Mouse (Mus musculus) frontal cortex, postnatal 14 days (tissue): ENCODE data around the gene Nphs1.
"Not testable (repeated sequence)": the region's sequence is repeated elsewhere in the genome, so short reads cannot be mapped to it uniquely, and the experiment has no call there.

ENCODE experiments used
- DNase-seq, 2 experiments: peaks; one replicate each; pipeline ENCODE4 v3.0.0; 2022; ENCODE audit warnings: low spot score in 2 of 2

The Nphs1 gene

DNA sequence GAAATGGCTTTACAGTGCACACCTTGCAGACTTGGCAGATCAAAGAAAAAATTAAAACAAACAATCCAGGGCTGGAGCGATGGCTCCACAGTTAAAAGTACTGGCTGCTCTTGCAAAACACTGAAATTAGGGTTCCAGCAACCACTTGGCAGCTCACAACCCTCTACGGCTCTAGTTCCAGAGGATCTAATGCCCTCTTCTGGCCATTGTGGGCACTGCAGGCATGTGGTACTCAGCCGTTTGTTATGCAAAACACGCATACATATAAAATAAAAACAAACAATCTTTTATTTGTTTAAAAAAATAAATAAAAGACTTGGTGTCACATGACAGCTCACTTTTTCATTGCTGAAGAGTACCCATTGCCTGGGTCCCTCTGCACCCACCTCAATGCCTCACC, 34.6 kb downstream of the Nphs1 start:
- peak in 1 of 2 experiments; percentile 64 for DNase-seq

DNA sequence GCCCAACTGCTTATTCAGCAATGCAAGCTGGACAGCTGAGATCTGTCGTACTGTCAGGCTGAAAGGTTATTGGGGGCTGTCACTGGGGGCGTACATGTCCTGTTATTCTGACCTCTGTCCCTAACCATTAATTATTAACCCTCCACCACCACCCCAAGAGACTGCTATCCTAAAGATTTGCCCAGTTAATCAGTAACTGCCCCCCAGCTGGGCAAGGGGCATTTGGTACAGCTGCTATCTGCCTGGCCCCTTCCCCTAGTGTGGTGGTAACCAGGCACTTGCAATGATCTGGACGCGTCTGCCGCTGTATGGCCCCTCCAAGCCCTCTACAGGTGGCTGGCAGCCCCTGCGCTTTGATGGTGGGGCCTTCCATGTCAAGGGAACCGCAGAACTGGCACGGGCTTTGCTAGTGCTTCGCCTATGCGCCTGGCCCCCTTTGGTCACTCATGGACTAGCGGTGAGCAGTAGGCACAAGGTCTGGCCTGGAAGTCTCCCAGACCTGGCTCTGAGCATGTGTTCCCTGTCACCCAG, 35.4 kb downstream of the Nphs1 start, which contains the start of gene Prodh2:
Gene Prodh2 (plus strand): TSS at position 222 of the 531 bp plus-strand sequence.
- no peak for DNase-seq

DNA sequence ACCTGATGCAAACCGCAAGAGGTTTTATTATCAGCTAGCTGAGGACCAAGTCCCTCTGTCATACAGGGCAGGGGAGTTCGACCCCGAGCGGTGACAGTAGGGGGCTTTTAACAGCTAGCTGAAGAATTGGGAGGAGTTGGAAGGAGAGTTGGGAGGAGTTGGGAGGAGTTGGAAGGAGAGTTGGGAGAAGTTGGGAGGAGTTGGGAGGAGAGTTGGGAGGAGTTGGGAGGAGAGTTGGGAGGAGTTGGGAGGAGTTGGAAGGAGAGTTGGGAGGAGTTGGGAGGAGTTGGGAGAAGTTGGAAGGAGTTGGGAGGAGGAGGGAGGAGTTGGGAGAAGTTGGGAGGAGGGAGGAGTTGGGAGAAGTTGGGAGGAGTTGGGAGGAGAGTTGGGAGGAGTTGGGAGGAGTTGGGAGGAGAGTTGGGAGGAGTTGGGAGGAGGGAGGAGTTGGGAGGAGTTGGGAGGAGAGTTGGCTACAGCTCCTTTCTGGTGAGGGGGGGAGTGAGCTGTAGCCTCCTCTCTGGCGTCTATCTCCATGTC, 37.5 kb downstream of the Nphs1 start:
- not testable (repeated sequence) for DNase-seq

- DNase-seq, result not testable (repeated sequence)
Measured at GRCm38 (mm10) chr7:30501159-30501558, 43.0 kb downstream of the Nphs1 start.

GRCm38 (mm10) chr7:30508061-30508460, 49.9 kb downstream of the Nphs1 start:
- no peak for DNase-seq

DNA sequence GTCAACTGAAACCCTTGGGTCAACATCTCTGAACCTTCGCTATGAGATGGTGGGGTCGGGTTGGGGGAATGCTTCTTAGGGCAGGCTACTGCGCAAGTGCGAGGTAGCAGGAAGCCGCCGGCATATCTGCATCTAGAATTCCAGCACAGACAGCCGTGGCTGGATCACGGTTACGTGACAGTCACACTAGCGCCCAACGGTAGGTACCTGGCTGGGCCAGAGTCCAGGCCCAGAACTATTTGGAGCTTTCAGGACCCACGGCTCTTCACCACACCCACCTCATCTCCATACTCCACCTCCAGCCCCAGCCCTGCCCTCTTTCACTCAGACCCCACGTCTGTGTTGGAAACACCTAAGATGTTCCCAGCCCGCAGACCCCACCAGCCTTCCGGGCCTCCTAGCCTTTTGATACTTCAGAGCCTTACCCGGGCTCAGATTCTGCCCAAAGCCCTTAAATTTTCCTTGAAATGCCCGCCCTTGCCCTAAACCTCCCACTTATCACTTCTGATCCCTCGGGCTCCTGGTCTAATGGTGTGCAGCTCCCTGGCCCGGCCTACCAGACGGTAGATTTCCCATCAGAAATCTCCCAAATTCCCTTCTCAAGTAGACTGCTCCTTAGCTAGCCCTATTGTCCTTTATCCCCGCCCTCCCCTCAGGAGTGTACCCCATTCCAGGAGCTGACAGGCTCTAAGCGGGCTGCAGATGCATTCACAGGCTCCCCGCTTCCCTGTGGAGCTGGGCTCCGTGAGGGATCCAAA, 57.1 kb downstream of the Nphs1 start:
- DNase-seq, result no peak

GRCm38 (mm10) chr7:30518325-30518724, 60.2 kb downstream of the Nphs1 start:
- no peak for DNase-seq

GRCm38 (mm10) chr7:30520396-30520795, 62.3 kb downstream of the Nphs1 start:
- DNase-seq, result no peak

GRCm38 (mm10) chr7:30520856-30521255, 62.7 kb downstream of the Nphs1 start:
- no peak for DNase-seq

DNA sequence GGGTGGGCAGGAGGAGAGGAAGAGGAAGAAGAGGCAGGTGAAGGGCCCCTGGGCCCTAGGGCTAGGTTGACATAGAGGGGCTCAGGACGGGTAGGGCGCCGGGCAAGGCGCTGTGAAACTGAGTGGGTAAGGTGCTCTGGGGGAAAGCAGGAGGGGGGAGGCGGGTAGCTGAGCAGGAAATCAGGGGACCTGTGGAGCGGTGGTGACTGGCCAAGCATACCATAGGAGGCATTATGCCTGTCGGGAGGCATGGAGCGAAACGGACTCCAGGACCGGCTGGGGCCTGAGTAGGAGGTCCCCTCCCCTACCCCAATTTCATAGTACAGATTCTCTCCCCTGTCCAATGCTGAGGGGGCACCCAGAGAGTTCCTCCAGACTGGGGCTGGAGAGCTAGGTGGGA, 64.8 kb downstream of the Nphs1 start:
- DNase-seq, result no peak

GRCm38 (mm10) chr7:30524487-30524886, 66.4 kb downstream of the Nphs1 start:
- DNase-seq, result no peak

GRCm38 (mm10) chr7:30525954-30526353, 67.8 kb downstream of the Nphs1 start:
- no peak for DNase-seq

GRCm38 (mm10) chr7:30526399-30526798, 68.3 kb downstream of the Nphs1 start:
- DNase-seq, result no peak

DNA sequence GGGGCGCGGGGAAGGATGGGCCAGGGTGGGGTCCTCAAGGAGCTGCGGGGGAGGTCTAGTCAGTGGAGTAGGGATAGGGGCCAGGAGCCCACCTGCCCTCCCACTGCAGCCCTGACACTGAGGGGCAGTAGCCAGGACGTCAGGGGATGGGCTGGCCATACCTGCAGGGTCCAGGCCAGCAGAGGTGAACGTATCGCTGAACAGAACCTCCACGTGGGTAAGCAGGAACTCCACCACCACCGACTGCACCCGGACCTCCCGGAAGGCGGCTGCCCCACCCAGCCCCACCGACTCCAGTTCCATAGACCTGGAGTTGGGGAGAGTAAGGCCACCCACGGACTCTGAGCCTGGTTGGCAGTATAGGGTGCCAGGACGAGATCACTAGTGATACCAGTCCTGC, 68.9 kb downstream of the Nphs1 start:
- no peak for DNase-seq

DNA sequence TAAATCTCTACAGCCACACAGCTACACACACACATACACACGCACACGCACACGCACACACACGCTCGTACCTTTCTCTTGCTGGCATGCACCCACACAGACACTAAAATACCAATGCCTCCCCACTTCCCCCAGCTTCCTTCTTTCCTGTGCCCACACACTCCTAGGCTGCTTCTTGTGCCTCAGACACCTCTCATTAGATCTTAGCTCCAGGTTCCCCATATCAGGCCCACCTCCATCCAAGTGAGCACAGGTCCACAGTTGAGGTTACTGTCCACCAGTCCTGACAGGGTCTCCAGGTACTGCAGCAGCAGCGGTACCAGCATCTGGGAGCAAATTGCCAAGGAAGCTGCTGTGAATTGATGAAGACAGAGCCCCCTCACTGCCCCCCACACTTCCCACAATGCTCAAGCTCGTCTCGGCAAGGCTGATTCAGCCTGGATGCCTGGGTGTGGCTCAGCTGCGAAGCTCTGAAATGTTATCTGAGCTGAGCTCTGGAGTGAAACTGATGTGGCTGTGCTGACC, 73.2 kb downstream of the Nphs1 start:
- peak; percentile 50 to 64 for DNase-seq

DNA sequence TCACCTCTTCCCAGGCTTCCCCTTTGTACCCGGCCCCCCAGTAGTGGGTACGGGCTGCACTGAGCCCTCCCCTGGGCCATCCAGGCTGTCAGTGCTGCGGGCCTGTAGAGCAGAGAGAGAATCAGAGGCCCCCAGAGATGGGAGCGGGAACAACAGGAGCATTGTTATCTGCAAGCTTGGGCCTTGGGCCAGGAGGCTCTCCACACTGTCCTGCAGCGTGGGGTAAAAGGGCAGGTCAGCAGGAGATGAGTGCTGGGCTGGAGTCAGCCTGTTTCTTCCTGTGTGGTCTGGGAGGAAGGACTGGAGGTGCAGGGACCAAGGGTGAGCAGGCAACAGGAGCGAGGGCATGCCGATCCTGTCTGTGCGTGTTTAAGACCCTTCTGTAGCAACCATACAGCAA, 74.8 kb downstream of the Nphs1 start:
- DNase-seq, result no peak

- no peak for DNase-seq
Measured at GRCm38 (mm10) chr7:30533941-30534632, 76.0 kb downstream of the Nphs1 start.

- DNase-seq, result peak; percentile 95 to 96
Measured at GRCm38 (mm10) chr7:30534633-30535577, 76.8 kb downstream of the Nphs1 start, which contains the start of gene Arhgap33. TSS of gene Arhgap33 (minus strand) at chr7:30535060.
